In genomic region chr13:113729574-113729973, GRCm38 (mm10) we compare ENCODE assay signal across 25 mouse cellular contexts.
A peak's percentile ranks its signal among the peaks of the same experiment; 100 is the strongest.
DNase-seq lines count a peak whose midpoint lies in the region; ATAC-seq and TF ChIP-seq lines count a peak whose summit lies in the region.
"Had no signal": no experiment of that assay in that cellular context is flagged by ENCODE, and none has a peak within 500 bp of the region (broad histone marks: within the 10 kb centered on the region; RNA-seq: fewer than 3 reads in every experiment).

No protein-coding gene starts in this region.

- no peaks in the 10 kb centered on the region for H3K27me3 ChIP-seq in heart, postnatal 0 days (ENCODE audit: control insufficient read depth, insufficient read depth, low read length)
- H3K27me3 ChIP-seq: CH12.LX; hindbrain, embryonic 12.5 days; limb, embryonic 15.5 days; megakaryocyte, embryonic 14.5 days; midbrain, embryonic 15.5 days; neural tube, embryonic 13.5 days; stomach, embryonic 15.5 days had no signal

- H3K4me3 ChIP-seq in gastrocnemius, adult 2 months = no peak overlapping the region
- H3K4me3 ChIP-seq in heart, postnatal 0 days (ENCODE audit: low read depth, low read length) = no peak overlapping the region
- H3K4me3 ChIP-seq in brown adipose tissue, adult 24 weeks (ENCODE audit: insufficient read depth, low read depth, low read length) = no peak overlapping the region
- H3K4me3 ChIP-seq: embryonic facial prominence, embryonic 10.5 days; hindbrain, embryonic 12.5 days; limb, embryonic 15.5 days; megakaryocyte, embryonic 14.5 days; midbrain, embryonic 15.5 days; neural tube, embryonic 13.5 days; stomach, embryonic 15.5 days had no signal

- no peaks in the 10 kb centered on the region for H3K9me3 ChIP-seq in heart, postnatal 0 days (replicated peaks; ENCODE audit: control insufficient read depth, low read length)
- H3K9me3 ChIP-seq: embryonic facial prominence, embryonic 10.5 days; hindbrain, embryonic 12.5 days; limb, embryonic 15.5 days; midbrain, embryonic 15.5 days; neural tube, embryonic 13.5 days; stomach, embryonic 15.5 days had no signal

- H3K36me3 ChIP-seq in heart, postnatal 0 days (replicated peaks; ENCODE audit: control insufficient read depth, insufficient read depth, low read length) = no peaks in the 10 kb centered on the region
- H3K36me3 ChIP-seq: embryonic facial prominence, embryonic 10.5 days; hindbrain, embryonic 12.5 days; limb, embryonic 15.5 days; midbrain, embryonic 15.5 days; neural tube, embryonic 13.5 days; stomach, embryonic 15.5 days had no signal

- TF ChIP-seq CTCF in gastrocnemius, adult 2 months (IDR thresholded peaks at IDR 0.05) = no peak
- no peak for TF ChIP-seq CTCF in heart, postnatal 0 days (IDR thresholded peaks at IDR 0.05; ENCODE audit: low read depth)

- H3K9ac ChIP-seq in heart, postnatal 0 days (replicated peaks; ENCODE audit: low read depth, low read length) = no peak overlapping the region
- H3K9ac ChIP-seq: forebrain, postnatal 0 days; hindbrain, embryonic 12.5 days; limb, embryonic 15.5 days; liver, embryonic 14.5 days; lung, embryonic 14.5 days; midbrain, embryonic 15.5 days; neural tube, embryonic 13.5 days; stomach, embryonic 15.5 days had no signal

- no peak for ATAC-seq in heart, postnatal 0 days (ENCODE audit: insufficient read depth, low read depth)
- ATAC-seq in granulocyte monocyte progenitor cell, adult 5-6 weeks (replicated peaks; ENCODE audit: poor library complexity, severe bottlenecking) = peak; percentile 35; the same call in 1 of the 2 replicates
- ATAC-seq: forebrain, postnatal 0 days; intestine, postnatal 0 days; midbrain, embryonic 15.5 days had no signal

- H3K4me1 ChIP-seq in heart, postnatal 0 days (ENCODE audit: control insufficient read depth, insufficient read depth) = no peaks in the 10 kb centered on the region
- H3K4me1 ChIP-seq in brown adipose tissue, adult 24 weeks (ENCODE audit: control insufficient read depth, insufficient read depth, insufficient read length, low read length) = peaks cover 7% of the 10 kb centered on the region; the same call in 1 of the 2 replicates
- H3K4me1 ChIP-seq: megakaryocyte, embryonic 14.5 days; stomach, embryonic 15.5 days had no signal

- peak; percentile 50 for DNase-seq in gastrocnemius, adult 2 months
- DNase-seq in gastrocnemius, postnatal 10 days = no peak
- DNase-seq in heart, postnatal 0 days (ENCODE audit: low spot score) = no peak
- no peak for DNase-seq in heart, adult 9 months (ENCODE audit: low spot score in 2 of 2)
- no peak for DNase-seq in B cell, adult 2 months
- DNase-seq in embryo, embryonic 9.5 days (ENCODE audit: extremely low spot score) = no peak
- DNase-seq: cerebellum, adult 8-10 months; forebrain, postnatal 0 days; left cerebral cortex, postnatal 4 days; lung, embryonic 14.5 days; thymus, adult 18-20 months; thymus, postnatal 4 days had no signal

- no peak for TF ChIP-seq EP300 in heart, postnatal 0 days (IDR thresholded peaks at IDR 0.05; ENCODE audit: low read depth)

- intact Hi-C loops in gastrocnemius, adult 2 months (cut with DNase I) = no loop called here

- WGBS in heart, postnatal 0 days = 44% methylated on average over 1 of the region's 1 CpGs

- H3K27ac ChIP-seq in gastrocnemius, adult 2 months = peak overlapping the region; percentile 63
- peak overlapping the region; percentile 34 for H3K27ac ChIP-seq in heart, postnatal 0 days (ENCODE audit: low read depth)
- H3K27ac ChIP-seq in brown adipose tissue, adult 24 weeks (replicated peaks; ENCODE audit: low read depth, low read length) = peak overlapping the region; percentile 62; the same call in 1 of the 2 replicates
- H3K27ac ChIP-seq: embryonic facial prominence, embryonic 10.5 days; hindbrain, embryonic 12.5 days; kidney, postnatal 0 days; limb, embryonic 15.5 days; liver, embryonic 14.5 days; midbrain, embryonic 15.5 days; neural tube, embryonic 13.5 days; stomach, embryonic 15.5 days had no signal

- H3K4me2 ChIP-seq in heart, postnatal 0 days (ENCODE audit: low read depth, low read length) = no peak overlapping the region
- H3K4me2 ChIP-seq: hindbrain, embryonic 12.5 days; limb, embryonic 15.5 days; lung, embryonic 14.5 days; midbrain, embryonic 15.5 days; neural tube, embryonic 13.5 days; stomach, embryonic 15.5 days had no signal
